Mouse (Mus musculus): ENCODE data around the gene Tm4sf4.

The Tm4sf4 gene

DNA sequence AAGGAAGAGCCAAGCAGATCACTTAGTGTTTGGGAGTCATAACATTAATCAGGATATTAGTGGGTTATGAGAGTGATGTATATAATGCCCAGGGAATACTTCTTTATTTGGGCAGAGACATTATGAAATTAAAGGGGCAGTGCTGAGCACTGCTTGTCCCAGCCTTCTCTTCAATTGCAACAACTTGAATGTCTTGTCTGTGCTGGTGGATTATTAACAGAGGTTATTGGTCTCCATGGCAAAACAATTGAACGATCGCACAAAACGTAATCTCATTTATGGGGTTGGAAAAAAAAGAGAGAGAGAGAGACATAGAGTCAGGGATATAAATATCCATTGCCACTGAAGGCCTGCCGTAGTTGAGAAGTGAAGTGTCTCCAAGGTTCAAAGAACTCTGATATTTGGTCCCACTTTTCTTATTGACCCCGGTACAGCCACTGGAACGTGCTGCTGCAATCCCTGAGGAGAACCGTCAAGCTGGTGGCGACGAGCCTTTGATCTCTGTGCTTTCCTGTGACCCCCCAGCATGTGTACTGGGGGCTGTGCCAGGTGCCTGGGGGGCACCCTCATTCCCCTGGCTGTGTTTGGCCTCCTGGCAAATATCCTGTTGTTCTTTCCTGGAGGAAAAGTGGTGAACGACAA, at the start of gene Tm4sf4:
Gene Tm4sf4 (plus strand): TSS at position 226 of the 642 bp plus-strand sequence.
- DNase-seq (ENCODE audit: inconsistent ontology term), result no peak

GRCm38 (mm10) chr3:57386423-57386822, 38.7 kb upstream of the Tm4sf4 start:
- no peak for DNase-seq (ENCODE audit: inconsistent ontology term)

- DNase-seq (ENCODE audit: inconsistent ontology term), result peak; percentile 19
Measured at GRCm38 (mm10) chr3:57386895-57387294, 38.2 kb upstream of the Tm4sf4 start.

DNA sequence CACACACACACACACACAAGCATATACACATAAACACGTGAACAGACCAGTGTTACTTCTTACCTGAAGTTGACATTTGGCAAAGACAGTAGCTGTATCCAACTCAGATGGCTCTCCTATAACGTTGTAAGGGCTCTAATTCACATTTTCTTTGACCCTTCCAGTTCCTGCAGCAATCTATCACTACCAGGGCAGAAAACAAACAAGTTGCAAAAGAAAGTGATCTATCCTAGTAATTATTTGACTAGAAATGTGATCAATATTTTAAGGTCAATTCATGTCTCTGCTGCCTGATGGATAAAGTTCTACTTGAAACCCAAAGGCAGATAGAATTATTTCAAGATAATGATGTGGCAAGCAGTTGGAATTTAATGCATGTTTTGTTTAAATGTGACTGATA, 37.5 kb upstream of the Tm4sf4 start:
- no peak for DNase-seq (ENCODE audit: inconsistent ontology term)

- DNase-seq (ENCODE audit: inconsistent ontology term), result peak; percentile 81
Measured at GRCm38 (mm10) chr3:57411535-57411934, 13.6 kb upstream of the Tm4sf4 start.

- no peak for DNase-seq (ENCODE audit: inconsistent ontology term)
Measured at GRCm38 (mm10) chr3:57420233-57420632, 4.9 kb upstream of the Tm4sf4 start.

DNA sequence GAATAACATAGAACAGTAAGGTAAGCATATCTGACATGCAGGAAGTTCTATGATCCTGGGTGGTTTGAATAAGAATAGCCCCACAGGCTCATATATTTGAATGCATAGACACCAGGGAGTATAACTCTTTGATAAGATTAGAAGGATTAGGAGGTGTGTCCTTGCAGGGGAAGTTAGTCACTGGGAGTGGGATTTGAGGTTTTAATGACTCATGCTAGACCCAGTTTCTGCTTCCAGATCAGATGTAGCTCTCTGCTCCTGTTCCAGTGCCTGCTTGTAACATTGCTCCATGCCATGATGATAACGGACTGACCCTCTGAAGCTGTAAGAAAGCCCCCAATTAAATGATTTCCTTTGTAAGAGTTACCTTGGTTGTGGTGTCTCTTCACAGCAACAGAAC, 4.5 kb upstream of the Tm4sf4 start:
- DNase-seq (ENCODE audit: inconsistent ontology term), result no peak

- no peak for DNase-seq (ENCODE audit: inconsistent ontology term)
Measured at GRCm38 (mm10) chr3:57426351-57426750, 1.2 kb downstream of the Tm4sf4 start.

DNA sequence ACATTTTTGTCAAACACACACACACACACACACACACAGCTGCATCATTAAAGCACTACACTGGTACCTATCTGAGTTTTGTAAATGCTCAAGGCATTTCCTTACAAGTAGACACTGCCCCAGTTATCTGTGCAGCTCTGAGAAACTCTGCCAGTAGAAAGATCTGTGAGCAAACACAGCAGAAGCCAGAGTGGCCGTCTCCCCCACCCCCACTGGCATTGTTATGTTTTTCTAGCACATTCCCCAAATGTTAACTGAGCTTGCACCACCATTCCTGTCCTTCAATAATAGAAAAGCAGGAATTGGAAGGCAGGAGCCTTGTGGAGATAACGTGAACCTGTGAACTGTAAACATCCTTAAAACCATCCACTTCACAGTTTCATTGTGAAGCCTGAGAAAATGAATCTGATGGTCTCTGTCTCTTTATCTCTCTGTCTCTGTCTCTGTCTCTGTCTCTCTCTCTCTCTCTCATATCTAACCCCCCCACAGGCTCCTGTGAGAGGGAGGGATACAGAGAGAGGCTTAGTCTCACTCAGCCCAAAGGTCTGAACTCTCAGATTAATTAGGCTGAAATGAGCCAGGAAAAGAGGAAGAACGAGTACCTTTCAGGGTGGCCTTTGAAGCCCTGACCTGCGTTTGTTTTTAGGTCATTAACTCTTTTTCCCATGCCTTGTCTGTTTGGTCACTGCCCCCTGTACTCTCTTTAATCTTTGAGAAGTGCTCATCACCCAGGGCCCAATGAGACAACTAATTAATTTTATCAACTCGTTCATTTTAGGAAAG, 3.8 kb downstream of the Tm4sf4 start:
- peak; percentile 70 for DNase-seq (ENCODE audit: inconsistent ontology term)

GRCm38 (mm10) chr3:57429486-57429885, 4.4 kb downstream of the Tm4sf4 start:
- DNase-seq (ENCODE audit: inconsistent ontology term), result no peak

DNA sequence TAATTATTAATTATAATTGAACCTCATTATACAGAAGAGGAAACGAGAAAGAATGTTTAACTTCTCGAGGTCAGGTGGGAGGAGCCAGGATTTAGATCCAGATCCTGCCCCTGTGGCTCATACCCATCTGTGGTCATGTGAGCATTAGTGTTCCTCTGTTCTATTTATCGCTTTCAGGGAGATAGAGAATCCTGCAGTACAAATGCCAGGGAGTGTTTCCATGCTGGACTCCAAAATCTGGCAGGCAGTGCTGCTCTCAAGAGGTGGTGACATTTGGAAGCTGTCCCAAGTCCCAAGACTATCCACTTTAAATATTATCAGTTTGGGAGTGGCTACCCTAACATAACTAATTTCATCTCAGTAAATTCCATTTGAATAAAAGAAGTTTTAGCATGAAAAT, 6.6 kb downstream of the Tm4sf4 start:
- peak; percentile 38 for DNase-seq (ENCODE audit: inconsistent ontology term)

GRCm38 (mm10) chr3:57435364-57435763, 10.2 kb downstream of the Tm4sf4 start:
- no peak for DNase-seq (ENCODE audit: inconsistent ontology term)

DNA sequence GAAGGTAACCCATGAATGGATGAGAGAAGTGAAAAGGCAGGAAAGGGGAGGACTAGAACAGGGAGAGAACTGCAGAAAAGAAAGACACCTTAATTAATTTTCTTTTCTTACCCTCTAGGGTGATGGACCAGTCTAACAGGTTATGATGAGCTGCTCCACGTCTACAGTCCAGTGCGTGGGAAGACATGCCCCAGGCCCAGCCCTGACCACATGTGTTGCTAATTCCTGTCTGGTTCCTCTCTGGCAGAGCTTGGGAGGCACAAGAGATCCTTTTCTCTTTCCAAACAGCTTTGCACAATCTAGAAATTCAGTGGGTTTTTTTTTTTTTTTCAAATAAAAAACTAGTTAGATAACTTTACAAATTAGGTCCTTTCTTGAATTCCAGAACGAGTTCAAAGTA, 15.8 kb downstream of the Tm4sf4 start:
- DNase-seq (ENCODE audit: inconsistent ontology term), result no peak

DNA sequence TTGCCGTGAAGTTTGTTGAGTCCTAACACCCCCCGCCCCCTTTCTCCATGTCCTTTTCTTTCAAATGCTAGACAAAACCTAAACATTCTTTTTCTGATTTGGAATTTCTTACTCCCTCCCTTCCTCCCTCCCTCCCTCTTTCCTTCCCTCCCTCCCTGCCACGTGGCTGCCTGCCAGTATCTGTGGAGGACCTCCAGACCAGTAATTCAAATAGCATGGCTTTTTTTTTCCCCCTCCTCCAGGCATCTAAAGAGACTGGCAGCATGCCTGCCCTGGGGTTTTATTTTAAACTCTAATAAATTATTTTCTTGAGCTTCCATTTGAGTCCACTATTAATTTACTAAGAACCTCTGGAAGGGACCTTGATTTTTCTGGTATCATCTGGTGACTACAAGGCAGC, 20.6 kb downstream of the Tm4sf4 start:
- DNase-seq (ENCODE audit: inconsistent ontology term), result peak; percentile 43

DNA sequence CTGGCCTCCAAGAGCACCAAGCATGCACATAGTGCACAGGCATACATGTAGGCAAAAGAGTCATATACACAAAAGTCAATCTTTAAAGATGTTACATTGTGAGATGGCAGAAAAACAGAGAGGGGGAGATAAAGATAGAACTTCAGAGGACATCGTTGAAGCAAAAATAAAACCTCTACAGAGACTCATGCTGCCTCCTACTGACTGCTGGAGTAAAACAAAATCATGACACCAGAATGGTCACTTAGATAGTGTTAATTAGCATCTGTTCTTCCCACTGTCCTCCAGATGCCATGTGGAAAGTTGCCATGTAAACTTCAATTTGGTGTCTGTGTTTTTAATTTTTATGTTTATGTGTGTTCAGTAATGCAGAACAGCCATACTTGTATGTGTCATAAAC, 22.8 kb downstream of the Tm4sf4 start:
- DNase-seq (ENCODE audit: inconsistent ontology term), result no peak

DNA sequence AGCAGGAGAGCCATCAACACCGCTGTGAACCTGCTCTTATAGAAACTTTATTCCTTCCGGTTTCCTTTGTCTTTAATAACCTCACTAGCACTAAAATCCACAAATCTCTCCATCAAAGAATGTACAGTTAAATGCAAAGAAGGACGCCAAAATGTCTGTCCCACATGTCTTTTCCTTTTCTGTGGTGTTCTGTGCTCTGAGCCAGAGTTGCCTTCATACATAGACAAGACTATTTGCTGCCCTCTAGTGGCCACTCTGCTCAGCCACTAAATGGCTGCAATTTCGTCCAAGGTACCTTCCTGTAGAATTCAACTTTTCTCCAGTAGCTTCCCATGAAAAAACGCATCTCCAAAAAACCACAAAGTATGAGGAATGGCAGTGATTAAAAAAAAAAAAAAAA, 23.3 kb downstream of the Tm4sf4 start:
- DNase-seq (ENCODE audit: inconsistent ontology term), result peak; percentile 59

DNA sequence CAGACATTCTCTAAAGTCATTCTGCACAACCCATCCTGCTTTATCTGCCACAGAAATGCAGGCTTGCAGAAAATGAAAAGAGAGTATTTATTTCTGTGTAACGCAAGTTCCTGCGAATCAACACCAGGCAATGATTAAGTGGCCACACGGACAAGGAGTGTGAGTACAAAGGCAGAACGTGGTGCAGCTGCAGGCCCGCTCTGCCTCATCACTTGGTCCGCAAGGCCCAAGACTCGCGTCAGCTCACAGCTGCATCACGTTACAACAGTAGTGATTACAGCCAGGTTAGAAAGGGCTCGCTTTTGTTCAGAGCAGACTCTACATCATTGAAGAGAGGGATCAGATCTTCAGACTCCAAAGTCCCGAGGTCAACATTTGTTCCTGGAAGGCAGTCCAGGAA, 33.5 kb downstream of the Tm4sf4 start:
- DNase-seq (ENCODE audit: inconsistent ontology term), result no peak

- DNase-seq (ENCODE audit: inconsistent ontology term), result no peak
Measured at GRCm38 (mm10) chr3:57463302-57463701, 38.2 kb downstream of the Tm4sf4 start.

DNA sequence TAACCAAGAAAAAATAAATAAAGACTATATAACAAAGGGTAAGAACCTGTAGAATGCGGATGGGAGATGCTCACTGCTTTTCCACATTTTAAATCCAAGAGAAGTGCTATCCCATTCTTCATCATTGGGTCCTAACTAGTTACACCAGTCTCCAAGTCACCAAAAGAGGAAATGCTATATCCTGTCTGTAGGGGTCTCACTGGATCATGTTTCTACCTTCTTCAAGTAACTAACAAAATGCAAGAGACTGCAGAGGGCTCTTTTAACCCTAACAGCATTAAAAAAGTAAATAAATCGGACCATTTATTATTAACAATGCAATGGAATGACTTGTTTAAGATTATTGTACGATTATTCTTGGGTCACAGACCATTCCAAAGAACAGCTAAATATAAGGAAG, 41.2 kb downstream of the Tm4sf4 start:
- no peak for DNase-seq (ENCODE audit: inconsistent ontology term)

DNA sequence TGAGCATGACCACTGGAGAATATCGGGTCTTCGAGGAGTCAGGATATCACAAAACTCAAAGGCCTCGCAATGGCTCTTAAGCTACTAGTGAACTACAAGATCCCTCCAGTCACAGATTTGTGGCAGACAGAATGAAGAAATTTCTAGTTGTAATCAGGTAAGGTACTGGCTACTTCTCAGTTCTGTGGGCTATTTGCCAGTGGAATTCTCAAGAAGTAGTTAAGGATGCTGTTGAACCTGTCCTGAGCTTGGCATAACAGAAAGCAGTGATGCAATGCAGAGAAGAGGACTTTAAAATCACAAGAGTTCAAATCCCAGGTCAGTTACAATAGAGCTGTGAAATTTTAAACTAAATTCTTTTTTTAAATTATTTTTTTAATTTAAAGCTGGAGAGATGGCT, 44.2 kb downstream of the Tm4sf4 start:
- DNase-seq (ENCODE audit: inconsistent ontology term), result no peak

- DNase-seq (ENCODE audit: inconsistent ontology term), result peak; percentile 84
Measured at GRCm38 (mm10) chr3:57470326-57470725, 45.2 kb downstream of the Tm4sf4 start.

- peak; percentile 73 for DNase-seq (ENCODE audit: inconsistent ontology term)
Measured at GRCm38 (mm10) chr3:57470981-57471601, 46.0 kb downstream of the Tm4sf4 start.

DNA sequence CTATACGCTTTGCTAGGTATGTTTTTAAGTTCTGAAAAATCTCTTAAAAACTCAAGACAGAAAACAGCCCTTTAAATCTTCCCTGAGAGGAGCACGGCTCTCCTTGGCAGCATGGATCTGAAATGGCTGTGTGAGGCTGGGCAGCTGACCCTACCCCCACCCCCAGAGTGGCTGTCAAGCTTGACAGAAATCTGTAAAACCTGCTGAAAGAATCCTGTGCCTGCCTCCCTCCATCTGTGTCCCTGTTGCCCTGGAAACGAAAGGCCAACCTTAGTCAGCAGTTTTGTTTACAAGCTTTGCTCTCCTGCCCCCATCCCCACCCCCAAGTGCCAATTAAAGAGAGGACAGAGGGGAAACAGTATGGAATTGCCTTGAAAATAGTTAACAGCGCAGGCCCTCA, 47.3 kb downstream of the Tm4sf4 start:
- DNase-seq (ENCODE audit: inconsistent ontology term), result peak; percentile 55

Data from Muller cell, postnatal 12 days (primary cell).